Mouse (Mus musculus) heart, adult 2 months (tissue): ENCODE measurements around the gene Cenpu.

Source experiments
- CTCF ChIP-seq: fragments of 200-600 bp; IDR thresholded peaks from 2 replicates; pipeline ENCODE4 v1.8.1; 2022; ENCODE audit warnings: antibody characterized with exemption, mild to moderate bottlenecking, moderate library complexity
- POLR2A ChIP-seq: fragments of 200-500 bp; IDR thresholded peaks from 2 replicates; pipeline ENCODE4 v1.6.1; 2011; ENCODE audit warnings: mild to moderate bottlenecking, low read depth, low read length, control low read depth; ENCODE audit not compliant: insufficient read depth

- TF ChIP-seq CTCF (no peak), POLR2A (no peak)
Observed at GRCm38 (mm10) chr8:46600959-46601707, 49.3 kb downstream of the Cenpu start.
